Mouse (Mus musculus): ENCODE measurements around the gene Dnah9. TPM values are rescaled to one million over a fixed set of nuclear protein-coding genes. Genes with fewer than 3 reads are reported as not detected.
A peak's percentile ranks its signal among the peaks of the same experiment; 100 is the strongest.

Dnah9 gene
- polyA plus RNA-seq, 1 experiment from 2014 or later: 0.95 TPM

DNA sequence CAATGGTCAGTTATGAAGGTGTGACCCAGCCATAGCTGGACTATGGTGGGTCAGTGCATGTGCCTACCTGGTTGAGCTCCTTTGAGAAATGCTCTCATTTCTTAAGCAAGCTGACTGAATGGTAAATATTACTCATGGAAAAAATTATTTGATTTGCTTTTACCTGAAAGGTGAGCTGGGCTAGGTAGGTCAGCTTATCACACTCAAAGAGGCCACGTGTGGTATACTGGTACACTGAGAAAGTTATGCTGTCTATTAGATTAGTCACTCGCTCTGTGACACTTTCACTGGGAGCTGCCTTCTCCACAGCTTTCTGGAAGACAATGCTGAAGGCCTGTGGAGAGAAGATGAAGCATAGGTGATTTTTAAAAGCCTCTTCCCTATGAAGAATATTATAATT lies 286.9 kb downstream of the Dnah9 start:
- no peak overlapping the region for H3K4me3 ChIP-seq (ENCODE audit: low read length)
- no peak overlapping the region for H3K27ac ChIP-seq (ENCODE audit: low read length)
- ATAC-seq (ENCODE audit: low read depth): no peak
- no peaks in the 10 kb centered on the region for H3K4me1 ChIP-seq (replicated peaks; ENCODE audit: control insufficient read depth, insufficient read depth, low read length)
- H3K36me3 ChIP-seq (ENCODE audit: control insufficient read depth, insufficient read depth, low read length): no peaks in the 10 kb centered on the region
- no peaks in the 10 kb centered on the region for H3K9me3 ChIP-seq (ENCODE audit: control insufficient read depth, low read length)
- no peak overlapping the region for H3K4me2 ChIP-seq (ENCODE audit: low read depth, low read length)
- WGBS: 70% methylated on average over 2 of the region's 2 CpGs
- no peak overlapping the region for H3K9ac ChIP-seq (ENCODE audit: low read length)
- no peaks in the 10 kb centered on the region for H3K27me3 ChIP-seq (ENCODE audit: control insufficient read depth, insufficient read depth, low read depth, low read length)

DNA sequence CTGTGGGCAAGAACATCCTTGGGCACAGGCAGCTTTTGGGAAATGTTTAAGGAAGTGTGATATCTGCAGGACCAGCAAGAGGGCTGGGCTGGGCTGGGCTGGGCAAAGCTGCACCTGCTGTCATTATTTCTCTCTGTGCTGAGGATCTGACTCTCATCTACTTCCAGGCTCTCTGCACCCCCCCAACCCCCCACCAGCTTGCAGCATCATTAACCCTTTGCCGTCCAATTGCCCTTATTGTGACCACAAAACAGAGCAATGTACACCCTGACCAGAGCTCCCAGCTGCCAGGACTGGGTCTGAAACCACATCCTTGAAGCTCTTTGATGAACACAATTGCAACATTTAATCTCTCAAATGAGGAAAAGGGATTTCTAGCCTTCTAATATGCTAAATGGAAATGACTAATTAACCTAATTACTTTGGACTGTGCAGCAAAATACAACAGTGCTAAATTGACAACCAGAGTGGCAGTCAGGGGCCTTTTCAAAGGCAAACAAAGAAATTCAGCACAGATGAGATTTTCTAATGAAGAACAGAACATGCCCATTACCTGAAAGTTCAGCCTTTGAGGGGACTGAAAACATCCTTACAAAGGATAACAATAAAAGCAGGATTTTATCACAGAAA lies 291.1 kb downstream of the Dnah9 start:
- WGBS: 76% methylated on average over 1 of the region's 1 CpGs
- no peaks in the 10 kb centered on the region for H3K27me3 ChIP-seq (ENCODE audit: control insufficient read depth, insufficient read depth, low read depth, low read length)
- H3K4me1 ChIP-seq (replicated peaks; ENCODE audit: control insufficient read depth, insufficient read depth, low read length): no peaks in the 10 kb centered on the region
- no peak for ATAC-seq (ENCODE audit: low read depth)
- no peak overlapping the region for H3K4me2 ChIP-seq (ENCODE audit: low read depth, low read length)
- no peak overlapping the region for H3K27ac ChIP-seq (ENCODE audit: low read length)
- no peaks in the 10 kb centered on the region for H3K9me3 ChIP-seq (ENCODE audit: control insufficient read depth, low read length)
- no peaks in the 10 kb centered on the region for H3K36me3 ChIP-seq (ENCODE audit: control insufficient read depth, insufficient read depth, low read length)
- H3K9ac ChIP-seq (ENCODE audit: low read length): no peak overlapping the region
- no peak overlapping the region for H3K4me3 ChIP-seq (ENCODE audit: low read length)

- no peak overlapping the region for H3K4me2 ChIP-seq (ENCODE audit: low read depth, low read length)
- H3K4me3 ChIP-seq (ENCODE audit: low read length): no peak overlapping the region
- H3K9me3 ChIP-seq (ENCODE audit: control insufficient read depth, low read length): no peaks in the 10 kb centered on the region
- H3K9ac ChIP-seq (ENCODE audit: low read length): no peak overlapping the region
- H3K36me3 ChIP-seq (ENCODE audit: control insufficient read depth, insufficient read depth, low read length): no peaks in the 10 kb centered on the region
- no peaks in the 10 kb centered on the region for H3K4me1 ChIP-seq (replicated peaks; ENCODE audit: control insufficient read depth, insufficient read depth, low read length)
- no peak overlapping the region for H3K27ac ChIP-seq (ENCODE audit: low read length)
- WGBS: 24% methylated on average over 4 of the region's 4 CpGs
- peaks cover 2% of the 10 kb centered on the region; the same call in 1 of the 2 replicates for H3K27me3 ChIP-seq (ENCODE audit: control insufficient read depth, insufficient read depth, low read depth, low read length)
- ATAC-seq (ENCODE audit: low read depth): no peak
Measured at GRCm38 (mm10) chr11:65861476-65861875, 306.9 kb downstream of the Dnah9 start.

DNA sequence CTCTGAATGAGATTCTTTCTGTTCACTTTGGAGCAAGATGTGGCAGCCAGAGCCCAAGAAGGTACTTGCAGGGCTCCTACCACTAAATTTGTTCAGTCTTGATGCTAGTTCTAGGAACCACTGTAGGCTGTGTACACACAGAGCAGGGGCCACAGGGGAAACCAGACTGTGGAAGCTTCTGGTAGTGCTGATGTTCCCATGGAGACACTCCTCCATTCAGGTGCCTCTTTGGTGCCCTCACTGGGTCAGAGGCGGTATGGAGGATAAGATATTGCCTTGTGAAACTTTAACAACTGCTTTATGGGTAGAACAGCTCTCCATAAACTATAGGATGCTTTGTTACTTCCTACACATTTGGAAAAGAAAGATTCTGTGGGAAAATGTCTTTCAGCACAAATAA lies 316.3 kb downstream of the Dnah9 start:
- H3K4me2 ChIP-seq (ENCODE audit: low read depth, low read length): no peak overlapping the region
- no peaks in the 10 kb centered on the region for H3K9me3 ChIP-seq (ENCODE audit: control insufficient read depth, low read length)
- H3K9ac ChIP-seq (ENCODE audit: low read length): no peak overlapping the region
- 33% methylated on average over 1 of the region's 1 CpGs for WGBS
- no peak for ATAC-seq (ENCODE audit: low read depth)
- no peaks in the 10 kb centered on the region for H3K27me3 ChIP-seq (ENCODE audit: control insufficient read depth, insufficient read depth, low read depth, low read length)
- H3K4me1 ChIP-seq (replicated peaks; ENCODE audit: control insufficient read depth, insufficient read depth, low read length): no peaks in the 10 kb centered on the region
- H3K4me3 ChIP-seq (ENCODE audit: low read length): no peak overlapping the region
- H3K36me3 ChIP-seq (ENCODE audit: control insufficient read depth, insufficient read depth, low read length): no peaks in the 10 kb centered on the region
- H3K27ac ChIP-seq (ENCODE audit: low read length): no peak overlapping the region

DNA sequence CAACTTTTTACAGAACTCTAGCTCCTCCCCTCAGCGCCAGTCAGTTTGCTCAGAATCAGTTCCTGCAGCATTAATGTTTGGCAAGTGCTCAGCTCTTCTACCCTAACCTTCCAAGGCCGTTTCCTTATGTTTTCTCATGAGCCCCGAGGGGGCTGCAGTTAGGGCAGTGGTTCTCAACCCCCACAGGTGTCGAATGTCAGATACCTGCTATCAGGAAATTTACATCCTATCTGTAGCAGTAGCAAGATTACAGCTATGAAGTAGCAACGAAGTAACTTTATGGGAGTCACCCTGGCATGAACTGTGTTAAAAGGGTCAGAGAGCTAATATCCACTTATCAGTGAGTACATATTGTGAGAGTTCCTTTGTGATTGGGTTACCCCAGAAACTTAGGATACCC lies 321.9 kb downstream of the Dnah9 start:
- H3K27me3 ChIP-seq (ENCODE audit: control insufficient read depth, insufficient read depth, low read depth, low read length): no peaks in the 10 kb centered on the region
- no peak for ATAC-seq (ENCODE audit: low read depth)
- 48% methylated on average over 5 of the region's 5 CpGs for WGBS

GRCm38 (mm10) chr11:65838999-65839398 lies 329.4 kb downstream of the Dnah9 start:
- WGBS: 35% methylated on average over 8 of the region's 8 CpGs
- H3K36me3 ChIP-seq (ENCODE audit: control insufficient read depth, insufficient read depth, low read length): no peaks in the 10 kb centered on the region
- peak; percentile 96 for ATAC-seq (ENCODE audit: low read depth)
- H3K9me3 ChIP-seq (ENCODE audit: control insufficient read depth, low read length): no peaks in the 10 kb centered on the region
- no peaks in the 10 kb centered on the region for H3K27me3 ChIP-seq (ENCODE audit: control insufficient read depth, insufficient read depth, low read depth, low read length)
- no peak overlapping the region for H3K4me3 ChIP-seq (ENCODE audit: low read length)
- no peak overlapping the region for H3K9ac ChIP-seq (ENCODE audit: low read length)
- H3K4me1 ChIP-seq (replicated peaks; ENCODE audit: control insufficient read depth, insufficient read depth, low read length): peaks cover 4% of the 10 kb centered on the region; the same call in 1 of the 2 replicates
- no peak overlapping the region for H3K27ac ChIP-seq (ENCODE audit: low read length)
- no peak overlapping the region for H3K4me2 ChIP-seq (ENCODE audit: low read depth, low read length)

More for the DNA sequence above, 321.9 kb downstream of the Dnah9 start:
- H3K36me3 ChIP-seq (ENCODE audit: control insufficient read depth, insufficient read depth, low read length): no peaks in the 10 kb centered on the region
- no peaks in the 10 kb centered on the region for H3K9me3 ChIP-seq (ENCODE audit: control insufficient read depth, low read length)
- no peak overlapping the region for H3K27ac ChIP-seq (ENCODE audit: low read length)
- H3K9ac ChIP-seq (ENCODE audit: low read length): no peak overlapping the region
- H3K4me2 ChIP-seq (ENCODE audit: low read depth, low read length): no peak overlapping the region
- H3K4me3 ChIP-seq (ENCODE audit: low read length): no peak overlapping the region
- no peaks in the 10 kb centered on the region for H3K4me1 ChIP-seq (replicated peaks; ENCODE audit: control insufficient read depth, insufficient read depth, low read length)

- H3K9ac ChIP-seq (ENCODE audit: low read length): no peak overlapping the region
- WGBS: 81% methylated on average over 3 of the region's 3 CpGs
- ATAC-seq (ENCODE audit: low read depth): no peak
Measured at GRCm38 (mm10) chr11:65824556-65824955, 343.8 kb downstream of the Dnah9 start.

GRCm38 (mm10) chr11:65820877-65821276 lies 347.5 kb downstream of the Dnah9 start:
- Histone ChIP-seq H3K27me3 (ENCODE audit: control insufficient read depth, insufficient read depth, low read depth, low read length) (no peaks in the 10 kb centered on the region), H3K4me2 (ENCODE audit: low read depth, low read length) (no peak overlapping the region), H3K9me3 (ENCODE audit: control insufficient read depth, low read length) (no peaks in the 10 kb centered on the region), H3K9ac (ENCODE audit: low read length) (no peak overlapping the region), H3K4me3 (ENCODE audit: low read length) (no peak overlapping the region), H3K27ac (ENCODE audit: low read length) (no peak overlapping the region), H3K36me3 (ENCODE audit: control insufficient read depth, insufficient read depth, low read length) (peaks cover 23% of the 10 kb centered on the region), H3K4me1 (replicated peaks; ENCODE audit: control insufficient read depth, insufficient read depth, low read length) (no peaks in the 10 kb centered on the region)
- ATAC-seq (ENCODE audit: low read depth): peak; percentile 65; the same call in 1 of the 2 replicates
- WGBS: 10% methylated on average over 7 of the region's 7 CpGs

More at GRCm38 (mm10) chr11:65824556-65824955, 343.8 kb downstream of the Dnah9 start:
- H3K27ac ChIP-seq (ENCODE audit: low read length): no peak overlapping the region
- peaks cover 19% of the 10 kb centered on the region for H3K36me3 ChIP-seq (ENCODE audit: control insufficient read depth, insufficient read depth, low read length)
- H3K4me1 ChIP-seq (replicated peaks; ENCODE audit: control insufficient read depth, insufficient read depth, low read length): no peaks in the 10 kb centered on the region
- no peaks in the 10 kb centered on the region for H3K9me3 ChIP-seq (ENCODE audit: control insufficient read depth, low read length)
- no peak overlapping the region for H3K4me2 ChIP-seq (ENCODE audit: low read depth, low read length)
- H3K27me3 ChIP-seq (ENCODE audit: control insufficient read depth, insufficient read depth, low read depth, low read length): no peaks in the 10 kb centered on the region
- H3K4me3 ChIP-seq (ENCODE audit: low read length): no peak overlapping the region

DNA sequence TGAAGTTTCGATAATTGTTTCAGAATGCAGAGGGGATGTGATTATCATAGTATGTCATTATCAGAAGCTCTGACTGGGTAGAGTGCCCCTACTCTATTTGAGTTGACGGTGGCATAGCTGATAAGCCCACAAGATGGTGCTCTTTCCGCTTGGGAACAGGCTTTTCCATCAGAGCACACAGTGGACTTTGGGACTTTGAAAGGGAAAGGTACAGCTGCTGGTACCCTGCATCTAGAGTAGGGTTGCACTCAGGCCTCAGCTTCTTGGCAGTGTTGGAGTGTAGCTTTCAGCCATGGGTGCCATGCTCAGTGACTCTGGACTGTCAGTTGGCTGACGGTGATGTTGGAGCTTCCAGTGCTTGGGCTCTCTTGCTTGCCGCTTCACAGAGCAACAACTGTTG lies 348.1 kb downstream of the Dnah9 start:
- H3K27ac ChIP-seq (ENCODE audit: low read length): no peak overlapping the region
- no peaks in the 10 kb centered on the region for H3K9me3 ChIP-seq (ENCODE audit: control insufficient read depth, low read length)
- H3K4me2 ChIP-seq (ENCODE audit: low read depth, low read length): no peak overlapping the region
- H3K9ac ChIP-seq (ENCODE audit: low read length): no peak overlapping the region
- H3K4me1 ChIP-seq (replicated peaks; ENCODE audit: control insufficient read depth, insufficient read depth, low read length): no peaks in the 10 kb centered on the region
- H3K36me3 ChIP-seq (ENCODE audit: control insufficient read depth, insufficient read depth, low read length): peaks cover 26% of the 10 kb centered on the region
- WGBS: 69% methylated on average over 5 of the region's 5 CpGs
- no peak overlapping the region for H3K4me3 ChIP-seq (ENCODE audit: low read length)
- ATAC-seq (ENCODE audit: low read depth): no peak
- H3K27me3 ChIP-seq (ENCODE audit: control insufficient read depth, insufficient read depth, low read depth, low read length): no peaks in the 10 kb centered on the region

DNA sequence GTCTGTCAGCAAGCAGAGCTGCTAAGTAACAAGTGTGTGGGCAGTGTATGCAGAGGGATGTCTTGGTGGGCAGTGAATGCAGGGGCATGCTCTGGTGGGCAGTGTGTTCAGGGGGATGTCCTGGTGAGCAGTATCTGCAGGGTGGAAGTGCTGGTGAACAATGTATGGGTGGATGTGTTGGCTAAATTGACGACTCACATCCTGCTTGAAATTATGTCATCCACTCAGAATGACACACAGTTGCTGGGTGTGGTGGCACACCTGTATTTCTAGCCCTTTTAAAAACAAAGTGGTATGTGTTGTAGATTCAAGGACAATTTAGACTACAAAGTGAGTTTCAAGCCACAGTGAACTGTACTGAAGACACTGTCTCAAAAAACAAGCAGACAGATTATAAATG lies 350.2 kb downstream of the Dnah9 start:
- Histone ChIP-seq H3K4me3 (ENCODE audit: low read length) (no peak overlapping the region), H3K9me3 (ENCODE audit: control insufficient read depth, low read length) (no peaks in the 10 kb centered on the region), H3K36me3 (ENCODE audit: control insufficient read depth, insufficient read depth, low read length) (peaks cover 31% of the 10 kb centered on the region), H3K27ac (ENCODE audit: low read length) (no peak overlapping the region), H3K4me1 (replicated peaks; ENCODE audit: control insufficient read depth, insufficient read depth, low read length) (no peaks in the 10 kb centered on the region), H3K27me3 (ENCODE audit: control insufficient read depth, insufficient read depth, low read depth, low read length) (no peaks in the 10 kb centered on the region), H3K9ac (ENCODE audit: low read length) (no peak overlapping the region), H3K4me2 (ENCODE audit: low read depth, low read length) (no peak overlapping the region)
- no peak for ATAC-seq (ENCODE audit: low read depth)
- 61% methylated on average over 1 of the region's 1 CpGs for WGBS

All from lung, embryonic 16.5 days (tissue).